Mouse (Mus musculus) thymus, postnatal 36 days (tissue): Measurements from ENCODE around the gene Gm17026.
"Not testable (repeated sequence)": the region's sequence is repeated elsewhere in the genome, so short reads cannot be mapped to it uniquely, and the experiment has no call there.

Experiments used
- DNase-seq, 2 experiments: peaks; one replicate each; pipeline ENCODE4 v3.0.0; 2022; ENCODE audit warnings: mixed read lengths in 2 of 2

The Gm17026 gene

GRCm38 (mm10) chr14:42259948-42260347, at the start of gene Gm17026:
TSS of gene Gm17026 (minus strand) at chr14:42260048.
- DNase-seq: not testable (repeated sequence)

- not testable (repeated sequence) for DNase-seq
Observed at GRCm38 (mm10) chr14:42297258-42297657, 37.4 kb upstream of the Gm17026 start, which contains the start of gene Gm9611. TSS of gene Gm9611 (minus strand) at chr14:42297358.

- DNase-seq: peak in 1 of 2 experiments; percentile 2
Observed at GRCm38 (mm10) chr14:42216766-42217537, 42.9 kb downstream of the Gm17026 start.
